Mouse (Mus musculus): ENCODE data around the gene Glrx3.
"Not testable (repeated sequence)": the region's sequence is repeated elsewhere in the genome, so short reads cannot be mapped to it uniquely, and the experiment has no call there.

Glrx3 gene

DNA sequence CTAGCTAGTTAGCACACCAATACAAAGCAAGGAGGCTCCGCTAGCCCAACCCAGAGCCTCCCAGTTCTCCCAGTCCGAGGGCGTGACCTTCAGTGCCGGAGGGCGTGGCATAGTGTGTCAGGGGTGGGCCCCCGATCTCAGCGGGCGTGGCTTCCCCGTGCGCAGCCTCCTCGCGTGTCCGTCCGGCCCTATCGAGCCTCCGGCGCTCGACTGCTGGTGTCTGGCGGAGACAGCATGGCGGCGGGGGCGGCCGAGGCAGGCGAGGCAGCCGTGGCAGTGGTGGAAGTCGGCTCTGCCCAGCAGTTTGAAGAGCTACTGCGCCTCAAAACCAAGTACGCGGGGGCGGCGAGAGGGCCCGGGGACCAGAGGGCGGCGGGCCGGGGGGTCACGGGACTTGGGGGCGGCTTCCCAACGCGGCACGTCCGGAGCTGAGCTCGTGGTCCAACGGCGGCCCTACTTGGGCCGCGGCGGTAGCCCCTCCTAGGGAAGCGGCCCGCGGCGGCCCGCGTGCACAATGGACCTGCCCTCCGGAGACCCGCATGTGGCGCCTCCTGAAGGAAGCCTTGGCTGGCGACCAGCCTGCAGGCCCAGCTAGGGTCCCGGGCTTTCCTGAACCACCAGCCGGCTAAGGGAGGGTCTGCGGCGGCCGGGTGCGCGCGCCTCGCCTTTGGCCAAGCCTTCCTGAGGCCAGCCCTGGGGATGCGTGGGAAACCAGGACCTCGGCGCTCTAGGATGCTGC is at the start of gene Glrx3:
TSS of gene Glrx3 (plus strand) at position 175 of the 739 bp plus-strand sequence.
- DNase-seq (ENCODE audit: low read depth, low spot score) = peak; percentile 98

DNA sequence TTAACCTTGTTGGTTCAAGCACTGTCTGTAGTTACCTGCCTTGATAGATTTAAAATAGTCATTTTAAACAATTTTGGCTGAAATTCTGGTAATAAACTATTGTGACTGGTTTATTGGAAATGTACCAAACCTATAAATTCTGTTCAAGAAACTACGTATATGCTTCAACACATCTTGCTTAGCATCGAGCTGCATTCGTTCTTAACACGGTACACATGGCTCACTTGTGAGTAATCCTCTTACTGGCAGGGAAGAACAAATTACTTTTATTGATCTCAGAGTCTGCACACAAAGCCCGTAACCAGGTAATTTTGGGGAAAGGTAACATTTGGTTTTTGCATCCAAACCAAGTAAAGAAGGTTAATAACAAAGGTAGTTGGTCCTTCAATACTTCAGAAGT is 49.6 kb upstream of the Glrx3 start:
- DNase-seq (ENCODE audit: low read depth, low spot score) = no peak

DNA sequence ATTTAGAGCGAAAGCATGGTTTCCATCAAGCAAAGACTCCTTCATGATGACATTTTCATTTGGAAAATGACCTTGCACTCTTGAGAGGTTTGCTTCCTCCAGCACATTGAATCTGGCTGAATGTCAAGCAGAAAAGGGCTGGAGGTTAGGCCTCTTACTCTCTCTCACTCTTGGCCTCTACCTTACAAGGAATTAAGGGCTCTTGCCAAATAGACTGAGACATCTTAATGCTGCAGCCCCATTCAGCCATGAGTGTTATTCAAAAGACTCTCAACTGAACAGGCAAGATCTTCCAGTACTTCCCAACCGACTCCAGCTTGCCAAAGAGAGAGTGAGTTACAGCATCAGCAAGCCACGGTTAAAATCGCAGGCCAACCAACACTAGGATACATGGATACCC is 42.0 kb upstream of the Glrx3 start:
- DNase-seq (ENCODE audit: low read depth, low spot score) = no peak

DNA sequence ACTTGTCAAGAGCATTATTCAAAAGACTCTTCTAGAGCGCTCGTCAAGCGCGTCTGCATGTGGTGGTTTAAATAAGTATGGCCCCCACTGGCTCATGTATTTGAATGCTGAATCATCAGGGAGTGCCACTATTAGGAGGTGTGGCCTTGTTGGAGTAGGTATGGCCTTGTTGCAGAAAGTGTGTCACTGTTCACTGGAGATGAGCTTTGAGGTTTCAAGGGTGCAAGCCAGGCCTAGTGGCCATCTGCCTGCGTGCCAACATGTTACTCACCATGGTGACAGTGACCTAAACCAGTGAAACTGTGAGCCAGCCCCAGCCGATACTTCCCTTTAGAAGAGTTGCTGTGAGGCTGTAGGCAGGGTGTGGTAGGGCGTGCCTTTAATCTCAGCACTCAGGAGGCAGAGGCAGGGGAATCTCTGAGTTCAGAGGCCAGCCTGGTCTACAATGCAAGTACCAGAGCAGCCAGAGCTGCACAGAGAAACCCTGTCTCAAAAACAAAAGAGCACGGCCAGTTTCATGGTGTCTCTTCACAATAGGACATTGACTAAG is 40.0 kb upstream of the Glrx3 start:
- DNase-seq (ENCODE audit: low read depth, low spot score) = peak; percentile 59

DNA sequence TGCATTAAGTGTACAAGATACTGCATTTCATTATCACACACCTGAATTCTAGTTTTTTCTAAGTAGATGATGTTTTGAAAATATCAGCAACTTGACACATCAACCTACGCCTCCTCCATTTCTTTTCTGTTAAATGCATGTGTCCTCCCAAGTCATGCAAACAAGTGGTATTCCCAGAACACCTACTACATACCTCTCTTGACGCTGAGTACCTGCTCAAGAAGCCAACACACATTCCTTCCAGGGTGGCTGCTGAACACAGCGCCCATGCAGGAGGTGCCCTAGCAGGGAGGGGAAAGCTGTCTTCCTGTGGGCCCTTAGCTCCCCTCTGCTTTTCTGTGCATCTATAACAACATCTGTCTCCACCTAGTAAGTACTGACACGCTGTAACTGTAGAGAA is 38.4 kb upstream of the Glrx3 start:
- no peak for DNase-seq (ENCODE audit: low read depth, low spot score)

DNA sequence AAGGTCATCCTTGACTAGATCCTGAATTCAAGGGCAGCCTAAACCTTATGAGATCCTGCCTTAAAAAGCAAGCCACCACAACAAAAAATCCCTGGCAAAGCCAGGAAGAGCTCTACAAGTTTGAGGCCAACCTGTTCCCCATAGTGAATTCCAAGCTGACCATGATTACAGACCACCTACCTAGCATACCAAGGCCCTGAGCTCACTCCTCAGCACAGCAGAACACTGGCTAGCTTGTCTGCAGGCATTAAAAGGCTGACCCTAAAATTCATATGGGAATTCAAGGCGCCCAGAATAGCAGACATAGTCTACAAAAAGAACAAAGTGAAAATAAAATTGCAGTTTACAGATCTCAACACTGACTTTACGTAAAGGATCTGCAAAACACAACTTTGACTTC is 33.3 kb upstream of the Glrx3 start:
- DNase-seq (ENCODE audit: low read depth, low spot score) = no peak

DNA sequence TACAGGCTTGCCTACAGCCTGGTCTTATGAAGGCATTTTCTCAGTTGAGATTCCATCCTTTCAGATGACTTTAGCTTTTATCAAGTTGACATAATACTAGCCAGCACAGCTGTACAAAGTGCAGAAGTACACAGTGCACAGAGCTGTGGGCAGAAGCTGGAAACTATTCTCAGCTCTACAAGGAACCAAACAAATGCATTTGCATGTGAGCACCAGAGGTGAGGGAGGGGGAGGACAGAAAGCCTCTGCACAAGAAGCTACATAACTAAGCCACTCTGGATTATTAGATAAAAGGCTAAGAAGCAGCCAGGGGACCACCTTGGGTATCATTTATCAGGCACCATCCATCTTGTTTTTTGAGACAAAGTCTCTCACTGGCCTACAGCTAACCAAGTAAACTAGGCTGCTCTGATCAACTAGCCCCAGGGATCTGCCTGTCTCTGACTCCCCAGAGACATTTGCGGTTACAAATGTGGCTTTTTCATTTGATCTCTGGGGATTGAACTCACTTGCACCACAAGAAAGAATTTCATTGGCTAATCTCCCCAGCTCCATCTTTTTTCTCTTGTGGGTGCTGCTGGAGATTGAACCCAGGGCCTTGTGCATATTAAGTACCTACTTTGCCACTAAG is 29.9 kb upstream of the Glrx3 start:
- DNase-seq (ENCODE audit: low read depth, low spot score) = no peak

DNA sequence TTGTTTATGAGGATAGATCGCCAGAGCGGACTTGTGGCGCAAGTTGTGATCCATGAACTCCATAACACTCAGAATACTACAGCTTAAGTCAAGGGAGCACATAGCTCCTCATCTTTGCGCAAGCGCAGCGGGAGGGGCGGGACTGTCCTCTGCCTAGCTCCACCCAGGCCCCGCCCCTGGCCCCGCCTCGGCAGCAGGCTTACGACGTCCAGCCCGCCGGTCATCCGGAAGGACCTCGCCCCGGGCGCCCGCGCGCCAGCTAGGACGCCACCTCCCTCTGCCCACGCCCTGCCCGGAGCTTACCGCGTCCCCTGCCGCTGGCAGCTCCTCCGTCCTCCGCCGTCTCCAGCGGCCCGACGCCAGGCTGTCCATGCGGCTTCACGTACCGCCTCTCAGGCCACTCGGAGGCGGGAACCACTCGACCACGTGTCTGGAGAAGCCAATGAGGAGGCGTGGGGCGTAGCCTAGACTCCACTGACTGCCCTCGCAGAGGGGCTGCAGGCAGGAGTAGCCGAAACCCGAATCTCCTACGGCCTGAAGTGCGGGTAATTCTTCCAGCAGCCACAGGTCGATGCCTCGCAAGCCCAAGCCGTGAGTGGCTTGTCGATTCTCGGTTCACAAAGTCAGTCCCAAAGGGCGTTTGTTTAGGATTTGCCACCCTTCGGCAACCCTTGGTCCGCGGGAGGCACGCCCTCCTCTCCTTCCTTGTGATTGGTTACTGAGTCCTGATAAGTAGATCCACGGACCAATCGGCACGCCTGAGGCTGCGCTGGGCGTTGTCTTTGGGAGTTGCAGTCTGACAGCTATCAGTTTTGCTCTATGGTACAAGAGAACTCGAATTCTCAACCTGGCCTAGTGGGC is 26.8 kb upstream of the Glrx3 start, which contains the start of gene 9430038I01Rik:
TSS of gene 9430038I01Rik (minus strand) at position 426 of the 861 bp plus-strand sequence.
- peak; percentile 95 for DNase-seq (ENCODE audit: low read depth, low spot score)

DNA sequence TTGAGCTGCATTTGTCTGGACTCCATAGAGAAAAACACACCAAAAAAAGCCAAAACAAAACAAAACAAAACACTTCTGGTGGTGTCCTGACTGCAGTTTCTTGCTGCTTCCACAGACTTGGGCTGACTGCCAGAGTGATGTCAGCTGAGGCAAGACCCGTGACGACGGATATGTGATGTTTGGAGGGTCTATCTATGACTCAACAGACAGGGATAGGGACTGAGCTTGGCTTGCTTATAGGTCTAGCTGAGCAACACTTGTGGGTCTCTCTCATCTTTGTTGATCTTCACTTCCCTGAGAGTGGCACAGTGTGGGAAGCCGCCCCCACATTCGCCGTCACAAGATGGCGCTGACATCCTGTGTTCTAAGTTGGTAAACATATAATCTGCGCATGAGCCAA is 22.7 kb upstream of the Glrx3 start:
- DNase-seq (ENCODE audit: low read depth, low spot score) = no peak

DNA sequence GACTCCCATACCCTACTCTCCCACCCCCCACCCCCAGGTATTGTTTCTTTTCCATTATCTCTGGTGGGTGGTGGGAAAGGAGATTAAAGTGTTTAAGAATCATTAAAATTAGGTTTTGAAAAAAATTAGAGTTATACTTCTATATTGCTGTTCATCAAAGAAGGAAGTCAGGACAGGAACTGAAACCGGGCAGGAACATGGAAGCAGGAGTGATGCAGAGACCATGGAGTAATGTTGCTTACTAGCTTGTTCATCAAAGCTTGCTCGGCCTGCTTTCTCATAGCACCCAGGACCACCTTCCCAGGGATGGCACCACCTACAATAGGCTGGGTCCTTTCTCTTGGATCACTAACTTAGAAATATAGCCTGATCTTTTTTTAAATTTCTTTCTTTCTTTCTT is 16.9 kb upstream of the Glrx3 start:
- DNase-seq (ENCODE audit: low read depth, low spot score) = no peak

DNA sequence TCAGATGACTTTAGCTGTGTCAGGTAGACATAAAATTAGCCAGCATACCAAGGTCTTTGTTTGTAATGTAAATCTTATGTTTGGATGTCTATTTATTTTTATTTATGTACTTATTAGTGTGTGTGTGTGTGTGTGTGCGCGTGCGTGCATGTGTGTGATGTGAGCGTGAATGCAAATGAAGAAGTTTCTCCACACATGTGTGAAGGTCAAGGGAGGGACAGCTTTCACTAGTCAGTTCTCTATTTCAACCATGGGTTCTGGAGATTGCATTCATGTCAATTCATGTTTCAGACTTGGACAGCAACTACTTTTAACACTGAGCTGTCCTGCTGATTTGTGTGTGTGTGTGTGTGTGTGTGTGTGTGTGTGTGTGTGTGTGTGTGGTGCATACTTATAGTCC is 16.2 kb upstream of the Glrx3 start:
- DNase-seq (ENCODE audit: low read depth, low spot score) = no peak

DNA sequence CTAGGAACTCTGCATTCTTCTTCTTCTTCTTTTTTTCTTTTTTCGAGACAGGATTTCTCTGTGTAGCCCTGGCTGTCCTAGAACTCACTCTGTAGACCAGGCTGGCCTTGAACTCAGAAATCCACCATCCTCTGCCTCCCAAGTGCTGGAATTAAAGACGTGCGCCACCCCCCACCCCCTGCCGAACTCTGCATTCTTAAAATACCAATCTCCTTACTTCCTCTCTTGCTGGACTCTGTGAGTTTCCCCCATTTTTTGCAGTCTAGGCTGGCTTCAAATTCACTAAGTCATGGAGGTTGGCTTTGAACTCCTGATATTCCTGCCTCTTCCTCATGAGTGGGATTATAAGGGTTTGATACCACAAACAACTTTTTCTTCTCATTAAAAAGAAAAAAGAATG is 10.7 kb upstream of the Glrx3 start:
- peak; percentile 44 for DNase-seq (ENCODE audit: low read depth, low spot score)

DNA sequence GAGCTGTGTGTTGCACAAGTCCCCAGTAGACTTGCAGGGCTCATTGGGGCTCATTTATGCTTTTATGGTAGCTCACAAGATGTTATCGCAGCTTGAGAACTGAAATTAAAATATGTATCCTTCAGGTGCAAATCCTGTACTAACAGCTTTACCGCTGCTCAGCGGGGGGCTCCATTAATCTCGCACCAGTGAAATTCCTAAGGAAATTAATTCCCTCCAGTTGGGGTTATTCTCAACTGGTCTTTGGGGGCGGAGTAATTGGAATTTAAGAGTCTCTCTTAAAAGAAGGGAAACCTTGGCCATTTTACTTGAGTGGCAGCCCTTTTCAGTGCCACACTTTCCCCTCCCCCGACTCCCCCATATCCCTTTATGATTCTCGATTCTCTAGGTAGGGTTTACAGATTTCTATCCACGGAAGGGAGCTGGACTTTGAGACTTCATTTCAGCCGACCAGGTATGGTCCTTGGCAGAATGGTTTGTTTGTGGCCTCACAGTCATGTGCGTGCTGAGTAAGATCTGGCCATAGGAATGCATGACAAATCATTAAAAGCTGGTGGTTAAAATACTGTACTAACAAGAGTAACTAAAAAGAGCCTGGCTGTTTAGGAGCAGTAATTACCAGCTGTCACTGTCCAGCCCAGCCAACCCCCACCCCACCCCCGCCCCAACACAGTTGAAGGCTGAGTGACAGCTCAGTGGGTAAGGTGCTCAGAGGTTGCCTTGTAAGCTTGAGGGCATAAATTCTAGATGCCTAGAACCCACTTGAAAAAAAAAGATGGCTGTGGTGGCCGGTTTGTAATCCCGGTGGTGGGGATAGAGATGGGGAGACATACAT is 5.4 kb upstream of the Glrx3 start:
- DNase-seq (ENCODE audit: low read depth, low spot score) = no peak

DNA sequence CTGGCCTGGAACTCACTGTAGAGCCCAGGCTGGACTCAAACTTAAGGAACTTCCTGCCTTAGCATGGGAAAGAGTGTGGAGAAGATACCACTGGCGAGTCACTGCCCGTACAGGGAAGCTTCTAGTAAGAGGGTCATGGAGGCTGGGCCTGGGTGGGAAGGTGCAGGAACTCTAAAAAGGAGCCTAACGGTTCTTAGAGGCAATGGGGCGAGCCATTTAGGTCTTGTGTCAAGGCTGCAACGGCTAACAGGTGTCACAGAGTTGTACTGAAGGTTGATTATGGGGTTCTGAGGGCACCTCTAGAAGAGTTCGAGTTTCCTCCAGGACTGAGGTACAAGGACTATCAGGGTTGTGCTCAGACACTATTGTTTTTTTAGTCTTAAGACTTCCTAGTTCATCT is 513 bp upstream of the Glrx3 start:
- DNase-seq (ENCODE audit: low read depth, low spot score) = no peak

DNA sequence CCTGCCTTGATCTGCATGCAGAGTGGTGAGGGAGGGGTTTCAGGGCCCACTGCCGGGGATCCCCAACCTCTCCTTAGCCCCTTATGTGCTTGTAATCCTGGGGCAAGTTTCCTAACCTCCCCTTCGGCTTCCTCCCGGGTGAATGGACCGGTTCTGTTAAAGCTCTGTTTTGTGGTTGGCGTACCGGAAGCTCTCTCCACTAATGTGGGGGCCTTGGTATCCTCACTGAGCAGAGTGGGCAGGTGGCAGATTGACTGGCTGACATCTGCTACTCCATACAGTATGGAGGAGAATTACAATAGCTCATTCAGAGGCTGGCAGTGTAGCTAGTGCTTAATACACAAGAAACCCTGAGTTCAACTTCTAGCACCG is 751 bp downstream of the Glrx3 start:
- peak; percentile 48 for DNase-seq (ENCODE audit: low read depth, low spot score)

DNA sequence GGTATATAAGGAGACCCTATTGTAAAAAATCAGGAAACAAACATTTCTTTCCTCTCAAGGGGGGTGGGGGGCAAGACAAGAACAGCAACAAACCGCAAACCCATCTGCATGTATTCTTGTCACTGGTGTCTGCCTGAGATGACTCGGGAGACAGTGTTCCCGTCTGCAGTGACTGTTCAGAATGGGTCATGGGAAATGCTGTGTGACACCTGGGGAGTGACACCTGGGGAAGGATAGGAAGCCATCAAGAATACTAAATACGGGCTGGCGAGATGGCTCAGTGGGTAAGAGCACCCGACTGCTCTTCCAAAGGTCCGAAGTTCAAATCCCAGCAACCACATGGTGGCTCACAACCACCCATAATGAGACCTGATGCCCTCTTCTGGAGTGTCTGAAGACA is 1.5 kb downstream of the Glrx3 start:
- DNase-seq (ENCODE audit: low read depth, low spot score) = not testable (repeated sequence)

DNA sequence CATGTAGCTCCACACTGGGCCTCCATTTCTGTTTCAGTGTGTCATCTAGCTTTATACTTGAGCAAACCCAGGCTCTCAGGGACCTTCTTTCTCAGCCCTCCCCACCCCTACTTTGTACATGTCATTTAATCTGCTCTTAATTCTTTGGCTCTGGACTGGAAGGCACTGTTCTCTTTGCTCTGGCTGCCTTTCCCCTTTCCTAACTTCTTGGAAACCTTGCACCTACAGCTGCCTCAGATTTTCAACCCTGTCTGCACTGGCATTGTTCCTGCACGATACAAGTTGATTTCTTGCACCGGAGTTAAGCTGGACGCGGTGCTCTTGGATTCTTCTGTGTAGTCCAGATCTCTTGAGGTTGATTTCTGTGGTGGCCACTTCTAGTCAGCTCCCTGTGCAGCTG is 5.5 kb downstream of the Glrx3 start:
- DNase-seq (ENCODE audit: low read depth, low spot score) = no peak

DNA sequence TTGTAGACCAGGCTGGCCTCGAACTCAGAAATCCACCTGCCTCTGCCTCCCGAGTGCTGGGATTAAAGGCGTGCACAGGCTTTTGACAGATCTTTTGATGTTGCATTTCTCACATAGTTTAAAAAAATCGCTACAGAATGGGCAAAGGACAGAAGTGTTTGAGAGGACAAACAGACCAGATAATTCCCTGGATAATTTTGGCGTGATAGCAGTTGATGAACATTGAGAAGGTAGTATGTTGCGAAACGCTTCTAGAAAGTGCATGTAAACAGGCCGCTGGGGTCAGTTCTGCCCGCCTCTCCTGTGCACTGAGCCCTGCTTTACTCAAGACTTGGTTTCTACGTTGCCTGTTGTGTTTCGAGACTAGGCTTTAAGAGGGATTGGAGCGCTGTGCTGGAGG is 7.9 kb downstream of the Glrx3 start:
- no peak for DNase-seq (ENCODE audit: low read depth, low spot score)

DNA sequence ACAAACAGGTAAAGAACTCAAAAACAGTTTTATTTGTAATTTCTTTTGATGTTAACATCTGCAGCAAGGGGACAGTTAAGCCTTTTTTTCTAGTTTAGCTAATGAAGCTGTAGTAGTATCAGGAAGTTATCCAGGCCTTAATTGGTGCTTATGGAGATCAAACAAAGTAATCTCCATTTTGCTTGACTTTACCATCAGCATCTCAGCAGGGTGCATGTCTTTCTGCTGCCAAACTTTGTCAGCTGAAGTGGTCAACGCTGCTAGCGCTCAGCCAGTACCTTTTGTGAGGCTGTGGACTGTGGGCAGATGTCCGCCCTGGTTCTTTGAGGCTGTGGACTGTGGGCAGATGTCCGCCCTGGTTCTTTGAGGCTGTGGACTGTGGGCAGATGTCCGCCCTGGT is 24.0 kb downstream of the Glrx3 start:
- DNase-seq (ENCODE audit: low read depth, low spot score) = no peak

DNA sequence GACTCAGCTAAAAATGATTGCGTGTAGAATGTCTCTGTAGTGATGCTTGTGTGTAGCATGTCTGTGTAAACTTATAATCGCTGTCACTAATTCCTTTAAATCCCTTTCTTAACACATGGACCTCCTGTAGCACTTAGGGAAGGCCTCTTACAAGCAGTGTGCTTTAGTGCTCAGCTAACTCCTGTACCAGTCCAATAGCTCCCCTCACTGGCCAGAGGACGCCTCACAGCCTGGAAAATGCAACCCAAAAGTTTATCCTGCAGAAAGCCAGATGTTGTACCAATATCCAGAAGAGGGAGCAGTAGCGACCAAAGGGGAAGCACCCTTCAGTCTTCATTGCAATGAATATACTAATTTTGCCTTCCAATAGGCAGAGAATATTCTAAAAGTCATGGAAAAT is 30.8 kb downstream of the Glrx3 start:
- peak; percentile 68 for DNase-seq (ENCODE audit: low read depth, low spot score)

DNA sequence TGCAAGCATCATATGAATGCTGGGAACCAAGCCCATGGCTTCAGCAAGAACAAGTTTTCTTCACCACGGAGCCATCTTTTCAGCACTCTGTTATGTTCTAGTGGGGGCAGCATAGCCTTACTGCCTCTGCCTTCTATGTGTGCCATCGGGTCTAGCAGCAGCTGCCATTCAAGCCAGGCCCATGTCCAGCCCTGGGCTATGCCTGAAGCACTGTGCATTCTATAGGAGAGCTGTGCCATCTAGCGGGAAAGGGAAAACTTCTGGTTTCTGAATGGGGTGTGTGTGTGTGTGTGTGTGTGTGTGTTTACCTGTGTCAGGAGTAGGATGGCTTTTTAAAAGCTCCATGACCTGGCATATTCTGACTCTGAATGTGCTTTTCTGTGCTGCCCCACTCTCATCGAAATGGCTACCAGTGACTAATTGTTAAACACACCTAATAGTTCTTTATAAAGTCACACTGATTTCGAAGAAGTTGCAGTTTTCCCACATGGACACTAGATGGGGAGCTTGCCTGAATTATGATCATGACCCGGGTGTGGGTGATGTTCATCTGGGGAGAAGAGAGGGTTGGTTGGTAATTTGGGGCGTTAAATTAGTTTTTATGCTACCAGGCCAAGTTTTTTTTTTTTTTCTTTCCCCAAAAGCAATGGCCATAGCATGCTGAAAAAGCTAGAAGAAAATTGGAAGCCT is 34.2 kb downstream of the Glrx3 start:
- peak; percentile 38 for DNase-seq (ENCODE audit: low read depth, low spot score)
